Mouse (Mus musculus) liver, postnatal 0 days (tissue): ENCODE measurements around the gene Pde6h.

Experiments
- CTCF ChIP-seq: sonication (generic); IDR thresholded peaks from 2 replicates; pipeline ENCODE4 v1.5.1; 2016; ENCODE audit warnings: antibody characterized with exemption, low read depth
- EP300 ChIP-seq: IDR thresholded peaks from 2 replicates; pipeline ENCODE4 v1.6.1; 2016; ENCODE audit warnings: antibody characterized with exemption, low read depth, mild to moderate bottlenecking

DNA sequence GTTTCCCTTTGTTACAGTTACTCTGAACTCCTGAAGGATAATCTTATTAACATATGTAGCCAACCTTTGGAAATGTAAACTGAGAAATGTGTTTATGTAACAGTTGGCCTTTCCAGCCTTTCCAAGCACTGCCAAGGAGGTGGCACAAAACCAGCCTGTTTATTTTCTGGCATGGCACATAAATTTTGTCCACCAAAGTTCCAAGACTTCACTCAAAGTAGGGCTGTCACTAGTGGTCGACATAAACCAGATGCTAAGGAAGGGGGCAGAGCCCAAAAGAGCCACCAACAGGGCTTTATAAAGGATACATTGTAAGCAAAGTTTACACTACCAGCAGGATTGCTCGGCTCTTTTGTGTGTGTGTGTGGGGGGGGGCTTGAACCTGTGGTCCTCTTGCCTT, 5.7 kb upstream of the Pde6h start:
- no peak for TF ChIP-seq CTCF
- TF ChIP-seq EP300 = no peak
